Mouse (Mus musculus) ovary, adult 18-20 months (tissue): ENCODE data around the gene Pclo.
"Not testable (repeated sequence)": the region's sequence is repeated elsewhere in the genome, so short reads cannot be mapped to it uniquely, and the experiment has no call there.

Experiments
- DNase-seq: peaks from one replicate; pipeline ENCODE4 v3.0.0; 2022; ENCODE audit warnings: low spot score, mixed read lengths

Gene Pclo

GRCm38 (mm10) chr5:14680419-14680818 is 165.7 kb downstream of the Pclo start:
- DNase-seq, result no peak

DNA sequence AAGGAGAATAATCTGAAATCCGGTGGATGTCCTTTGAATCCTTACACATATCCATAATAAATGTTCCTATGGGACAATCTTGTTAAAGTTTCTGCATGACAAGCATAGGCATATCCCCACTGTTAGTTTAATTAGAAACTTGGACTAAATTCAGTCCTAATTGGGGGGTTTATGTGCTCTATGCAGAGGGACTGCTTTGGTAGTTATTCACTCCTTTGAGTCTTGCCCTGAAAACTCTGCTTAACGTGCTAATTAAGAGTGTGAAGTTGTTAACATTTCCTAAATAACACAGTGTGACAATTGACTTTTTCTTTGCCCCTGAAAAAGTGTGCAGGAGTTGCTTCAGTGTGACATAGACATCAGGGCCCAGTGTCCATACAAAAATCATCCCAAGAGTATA is 177.3 kb downstream of the Pclo start:
- DNase-seq, result no peak

DNA sequence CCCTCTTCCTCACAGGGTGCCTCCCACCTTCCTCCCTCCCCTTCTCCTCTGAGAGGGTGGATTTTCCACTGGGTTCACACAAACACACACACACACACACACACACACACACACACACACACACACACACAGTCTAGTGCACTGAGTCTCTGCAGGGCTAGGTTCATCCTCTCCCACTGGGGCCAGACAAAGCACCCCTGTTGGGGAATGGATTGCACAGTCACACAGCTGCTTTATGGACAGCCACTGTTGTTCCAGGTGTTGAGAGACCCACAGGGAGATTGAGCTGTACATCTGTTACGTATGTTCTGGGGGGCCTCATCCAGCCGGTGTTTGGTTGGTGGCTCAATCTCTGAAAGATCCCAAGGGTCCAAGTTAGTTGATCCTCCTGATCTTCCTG is 182.0 kb downstream of the Pclo start:
- no peak for DNase-seq

- DNase-seq, result no peak
These were observed 186.2 kb downstream of the Pclo start for GRCm38 (mm10) chr5:14700900-14701299.

DNA sequence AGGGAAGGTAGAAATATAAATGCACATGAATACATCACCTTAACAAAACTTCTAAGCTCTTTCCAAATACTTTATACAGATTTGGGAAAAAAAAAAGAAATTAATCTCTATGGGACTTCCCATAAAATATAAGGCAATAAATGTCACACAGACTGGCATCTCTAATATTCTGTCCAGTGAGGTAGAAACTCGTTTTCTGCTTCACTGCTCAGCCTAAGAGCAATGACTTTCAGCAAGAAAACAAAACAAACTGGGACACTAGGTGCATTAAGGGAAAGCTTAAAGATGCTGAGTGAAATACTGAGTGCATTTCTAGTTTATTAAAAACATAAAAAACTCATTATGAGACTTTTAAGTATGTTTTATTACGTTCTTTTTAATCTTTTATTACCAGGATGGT is 190.7 kb downstream of the Pclo start:
- DNase-seq, result no peak

- DNase-seq, result no peak
These were observed 192.6 kb downstream of the Pclo start for GRCm38 (mm10) chr5:14707311-14707710.

GRCm38 (mm10) chr5:14723576-14723975 is 208.9 kb downstream of the Pclo start:
- no peak for DNase-seq

DNA sequence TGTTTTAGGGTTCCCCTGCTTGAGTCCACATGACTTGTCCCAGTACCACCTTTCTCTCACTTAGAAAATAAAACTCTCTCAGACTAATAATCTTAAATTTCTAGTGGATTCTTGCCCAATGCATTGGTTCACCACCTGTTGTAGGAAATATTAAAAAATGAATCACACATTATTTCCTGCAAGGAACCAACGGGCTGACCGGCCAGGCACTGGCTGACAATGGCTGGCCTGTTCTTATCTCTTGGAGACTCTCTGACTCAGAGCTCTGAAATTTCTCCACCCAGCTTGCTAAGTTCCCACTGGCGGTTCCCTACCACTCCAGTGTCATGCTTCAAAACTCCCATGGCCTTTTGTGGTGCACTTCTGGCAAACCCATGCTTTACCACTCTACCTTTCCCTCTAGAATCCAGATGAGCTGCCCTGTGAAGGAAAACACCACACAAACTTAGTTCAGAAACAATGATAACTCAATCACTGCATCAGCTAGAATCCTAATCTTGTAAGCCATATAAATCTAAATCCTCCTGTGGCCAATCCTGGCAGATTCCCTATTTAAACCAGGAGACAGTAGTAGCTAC is 214.0 kb downstream of the Pclo start:
- no peak for DNase-seq

DNA sequence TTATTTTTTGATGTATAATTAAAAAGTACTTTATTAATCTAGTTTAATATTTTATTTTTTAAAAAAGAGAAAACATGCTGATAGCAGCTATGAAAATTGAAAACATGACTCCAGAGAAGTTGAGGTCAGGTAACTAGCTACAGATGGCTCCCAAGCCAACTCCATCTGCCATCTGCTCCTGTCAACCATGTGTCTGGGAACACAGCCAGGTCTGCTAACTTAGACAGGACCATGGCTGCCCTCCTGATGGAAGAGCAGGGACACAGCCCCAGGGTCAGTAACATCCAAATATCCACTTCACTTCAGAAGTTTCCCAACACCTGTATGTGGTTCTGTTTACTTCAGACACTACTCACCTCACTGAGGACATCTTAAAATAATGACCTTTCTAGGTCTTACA is 236.2 kb downstream of the Pclo start:
- DNase-seq, result no peak

GRCm38 (mm10) chr5:14766686-14767085 is 252.0 kb downstream of the Pclo start:
- no peak for DNase-seq

GRCm38 (mm10) chr5:14782362-14783082 is 267.8 kb downstream of the Pclo start:
- no peak for DNase-seq

DNA sequence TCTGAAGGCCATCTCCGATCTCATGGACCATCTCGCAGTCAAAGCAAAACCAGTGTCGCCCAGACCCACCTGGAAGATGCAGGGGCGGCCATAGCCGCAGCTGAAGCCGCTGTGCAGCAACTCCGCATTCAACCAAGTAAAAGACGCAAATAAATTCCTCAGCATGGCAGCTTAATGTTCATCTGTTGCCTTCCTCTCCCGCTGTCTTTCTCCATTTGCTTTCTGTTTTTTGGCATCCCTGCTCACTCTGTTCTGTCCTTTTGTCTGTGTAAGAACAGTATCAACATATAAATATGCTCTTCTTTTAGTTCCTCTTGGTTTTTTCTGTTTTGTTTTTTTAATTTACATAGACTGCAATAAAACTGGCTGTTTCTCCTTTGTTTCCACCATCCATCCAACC is 279.2 kb downstream of the Pclo start:
- no peak for DNase-seq

- peak; percentile 4 for DNase-seq
These were observed 292.4 kb downstream of the Pclo start for GRCm38 (mm10) chr5:14807136-14807535.

DNA sequence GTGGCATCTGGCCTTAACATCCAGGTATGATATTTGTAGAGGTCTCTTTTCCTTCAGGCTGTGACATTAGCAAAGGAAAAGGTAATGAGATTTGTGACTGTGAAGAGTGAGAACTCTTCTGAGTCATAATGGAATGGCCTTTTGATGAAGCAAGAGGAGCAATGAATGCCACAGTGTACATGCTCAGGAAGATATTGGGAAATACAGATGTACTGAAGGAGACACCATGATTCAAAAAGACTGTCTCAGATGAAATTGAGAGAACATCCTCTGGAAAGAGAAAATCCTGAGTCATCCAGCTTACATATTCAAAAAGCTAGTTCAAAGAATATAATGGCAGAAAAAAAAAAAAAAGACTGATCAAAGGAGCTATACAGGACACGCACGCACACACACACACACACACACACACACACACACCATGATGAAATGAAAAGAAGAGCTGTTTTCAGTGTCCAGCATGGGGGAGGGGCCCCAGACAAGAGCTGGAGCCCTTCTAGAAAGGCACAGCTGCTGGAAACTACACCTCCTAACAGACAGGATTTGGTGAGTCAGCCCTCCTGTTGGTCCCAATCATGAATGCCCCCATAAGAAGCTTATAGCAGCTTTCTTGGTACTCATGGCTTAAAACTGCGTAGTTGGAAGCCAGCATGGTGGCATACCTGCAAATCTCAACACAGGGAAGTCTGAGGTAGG is 318.6 kb downstream of the Pclo start:
- no peak for DNase-seq

GRCm38 (mm10) chr5:14834155-14834991 is 319.7 kb downstream of the Pclo start:
- DNase-seq, result no peak

GRCm38 (mm10) chr5:14853650-14854049 is 338.9 kb downstream of the Pclo start:
- DNase-seq, result no peak

- not testable (repeated sequence) for DNase-seq
These were observed 370.6 kb downstream of the Pclo start for GRCm38 (mm10) chr5:14885291-14885690.

DNA sequence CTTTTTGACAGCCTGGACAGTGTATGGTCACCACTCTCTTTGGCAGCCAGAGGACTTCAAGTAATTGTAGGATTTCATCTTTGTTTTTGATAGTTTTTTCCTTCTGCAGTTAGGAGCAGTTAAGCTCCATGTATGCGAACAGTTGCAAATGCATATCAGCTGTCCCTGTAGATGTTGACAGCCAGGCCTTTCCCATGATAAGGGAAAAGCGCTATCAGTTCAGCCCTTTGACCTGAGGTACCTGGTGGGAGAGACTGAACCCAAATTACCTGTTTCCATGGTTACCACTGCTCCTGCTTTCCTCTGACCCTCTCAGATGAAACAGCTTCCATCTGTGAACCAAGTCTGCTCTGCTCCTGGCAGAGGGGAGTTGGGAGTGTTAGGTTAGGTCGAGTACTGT is 377.5 kb downstream of the Pclo start:
- no peak for DNase-seq

GRCm38 (mm10) chr5:14903539-14903938 is 388.8 kb downstream of the Pclo start:
- DNase-seq, result not testable (repeated sequence)
